Mouse (Mus musculus) leukemia stem cell, adult 10-12 weeks (primary cell): ENCODE results near the gene Ddx18. TPM values are rescaled to one million over a fixed set of nuclear protein-coding genes. Genes with fewer than 3 reads are reported as not detected.

Experiments
- polyA plus RNA-seq: library from polyadenylated mRNA; stranded (reverse); fragments of >175 nt; gene quantifications from 2 replicates; pipeline ENCODE4 v1.2.3, GENCODE M21; 2012; ENCODE audit warnings: low replicate concordance

Ddx18 gene
- polyA plus RNA-seq = 4.4 and 11.9 TPM in 2 replicates

GRCm38 (mm10) chr1:121567521-121568489 is at the start of gene Ddx18:
Ddx18 (minus strand) TSS chr1:121567989.

DNA sequence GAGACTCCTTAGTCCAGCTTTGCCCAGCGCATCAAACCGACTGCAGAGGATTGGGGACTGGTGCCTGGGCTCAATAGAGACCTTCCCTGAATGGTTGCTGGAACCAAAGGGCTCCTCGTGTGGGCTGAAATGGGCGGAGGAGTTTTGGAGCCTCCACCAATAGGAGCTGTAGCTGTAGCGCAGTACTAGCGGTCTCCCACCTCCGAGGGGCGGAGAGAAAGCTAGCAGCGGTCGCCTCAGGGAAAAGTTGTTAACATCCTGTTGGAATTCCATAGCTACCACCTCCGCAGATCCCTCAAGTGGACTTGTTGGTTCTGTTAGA is 39.4 kb downstream of the Ddx18 start, which contains the start of gene Htr5b:
Gene Htr5b (minus strand): TSS at position 67 of the 322 bp plus-strand sequence.

Other genes starting within 250 kb of the Ddx18 start
- 0.62 and 3.1 TPM in 2 replicates for gene Insig2, start 235.4 kb downstream of the Ddx18 start, polyA plus RNA-seq
- 2.2 and 3.5 TPM in 2 replicates for gene Ccdc93, start 136.9 kb downstream of the Ddx18 start, polyA plus RNA-seq
- gene Htr5b, start 39.5 kb downstream of the Ddx18 start, polyA plus RNA-seq = not detected in 2 replicates